Comparison of ENCODE assay signal across 17 mouse cellular contexts in the genomic region with DNA sequence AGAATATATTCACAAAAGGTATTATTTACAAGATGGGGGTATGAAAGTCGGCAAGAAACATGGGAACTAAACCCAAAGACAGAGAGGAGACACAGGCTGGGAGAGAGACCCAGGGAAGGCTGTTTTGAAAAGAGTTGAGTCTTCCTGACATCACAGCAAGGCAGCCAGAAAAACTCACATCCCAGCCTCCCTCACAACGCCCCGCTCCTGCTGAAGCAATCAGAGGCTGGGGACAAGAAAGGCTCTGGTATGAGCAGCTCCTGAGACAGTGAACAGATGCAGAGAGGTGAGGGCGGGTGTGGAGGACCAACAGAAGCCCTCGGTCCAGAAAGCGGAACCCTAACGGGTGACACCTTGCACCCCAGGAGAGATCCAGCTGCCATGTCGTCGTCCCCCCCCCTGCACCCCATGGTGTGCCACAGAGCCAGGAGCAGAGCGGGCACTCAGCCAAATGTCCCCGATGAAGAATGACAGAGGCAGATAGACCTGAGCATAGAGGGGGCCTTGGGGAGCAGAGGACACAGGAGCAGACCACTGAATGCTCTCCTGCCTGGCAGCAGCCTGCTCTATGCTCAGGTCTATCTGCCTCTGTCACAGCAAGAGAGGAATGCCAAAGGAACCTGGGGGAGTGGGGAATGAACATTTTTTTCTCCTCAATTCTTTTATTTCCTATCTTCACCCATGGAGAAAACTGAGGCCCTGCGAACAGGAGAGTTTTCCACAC. TPM values are rescaled to one million over a fixed set of nuclear protein-coding genes. Genes with fewer than 3 reads are reported as not detected.
A peak's percentile ranks its signal among the peaks of the same experiment; 100 is the strongest.
DNase-seq lines count a peak whose midpoint lies in the region; ATAC-seq lines count a peak whose summit lies in the region.
"Had no signal": no experiment of that assay in that cellular context is flagged by ENCODE, and none has a peak within 500 bp of the region (broad histone marks: within the 10 kb centered on the region; RNA-seq: fewer than 3 reads in every experiment).

No protein-coding gene starts in this region.

- no peak overlapping the region for H3K4me3 ChIP-seq in heart, embryonic 13.5 days
- no peak overlapping the region for H3K4me3 ChIP-seq in forebrain, embryonic 16.5 days (replicated peaks; ENCODE audit: low read length)
- no peak overlapping the region for H3K4me3 ChIP-seq in midbrain, embryonic 16.5 days (ENCODE audit: low read depth, low read length)
- H3K4me3 ChIP-seq: erythroblast, embryonic 14.5 days; liver, embryonic 13.5 days had no signal

- H3K36me3 ChIP-seq in heart, embryonic 13.5 days: no peaks in the 10 kb centered on the region
- no peaks in the 10 kb centered on the region for H3K36me3 ChIP-seq in forebrain, embryonic 16.5 days (ENCODE audit: control insufficient read depth, insufficient read depth)
- H3K36me3 ChIP-seq in midbrain, embryonic 16.5 days (ENCODE audit: control insufficient read depth, insufficient read depth, low read length): no peaks in the 10 kb centered on the region
- H3K36me3 ChIP-seq: liver, embryonic 13.5 days had no signal

- no peak overlapping the region for H3K27ac ChIP-seq in heart, embryonic 13.5 days (replicated peaks)
- peak overlapping the region; percentile 82 for H3K27ac ChIP-seq in forebrain, embryonic 16.5 days (ENCODE audit: low read length)
- peak overlapping the region; percentile 77 for H3K27ac ChIP-seq in midbrain, embryonic 16.5 days (ENCODE audit: low read length)
- H3K27ac ChIP-seq: liver, embryonic 13.5 days had no signal

- H3K9me3 ChIP-seq in heart, embryonic 13.5 days: no peaks in the 10 kb centered on the region
- no peaks in the 10 kb centered on the region for H3K9me3 ChIP-seq in forebrain, embryonic 16.5 days (ENCODE audit: control insufficient read depth, low read length)
- no peaks in the 10 kb centered on the region for H3K9me3 ChIP-seq in midbrain, embryonic 16.5 days (replicated peaks; ENCODE audit: control insufficient read depth, low read length, poor library complexity, severe bottlenecking)
- H3K9me3 ChIP-seq: liver, embryonic 13.5 days had no signal

- no peak for DNase-seq in heart, postnatal 36 days
- peak; percentile 41 for DNase-seq in brain, adult 2 months (ENCODE audit: low read depth, low spot score)
- DNase-seq in kidney, adult 9 months: no peak
- no peak for DNase-seq in embryo, embryonic 10.5 days (ENCODE audit: low spot score)
- DNase-seq: adrenal gland, postnatal 36 days; cerebellum, postnatal 36 days; gastrocnemius, postnatal 36 days; kidney, adult 11 months; liver, embryonic 13.5 days; lung, postnatal 14 days; thymus, adult 18-20 months had no signal

- no peaks in the 10 kb centered on the region for H3K27me3 ChIP-seq in heart, embryonic 13.5 days (replicated peaks)
- H3K27me3 ChIP-seq in forebrain, embryonic 16.5 days (replicated peaks; ENCODE audit: control insufficient read depth, insufficient read depth, low read length): no peaks in the 10 kb centered on the region
- H3K27me3 ChIP-seq in midbrain, embryonic 16.5 days (ENCODE audit: control insufficient read depth, insufficient read depth, low read depth, low read length): no peaks in the 10 kb centered on the region

- peak overlapping the region; percentile 7; the same call in 1 of the 2 replicates for H3K4me2 ChIP-seq in heart, embryonic 13.5 days
- H3K4me2 ChIP-seq in forebrain, embryonic 16.5 days (ENCODE audit: low read length): 0 out of 2 replicates have a peak overlapping the region, but pooled peaks have one; percentile 14
- H3K4me2 ChIP-seq in midbrain, embryonic 16.5 days (ENCODE audit: low read length): no peak overlapping the region
- H3K4me2 ChIP-seq: liver, embryonic 13.5 days had no signal

- intact Hi-C loops in heart, postnatal 36 days (cut with DNase I): no loop called here

- no peak; the same call in 1 of the 2 replicates for ATAC-seq in heart, embryonic 13.5 days (ENCODE audit: extremely low read depth, insufficient number of reproducible peaks, low FRiP score, low TSS enrichment)
- peak; percentile 63 for ATAC-seq in forebrain, embryonic 16.5 days
- ATAC-seq in midbrain, embryonic 16.5 days: 0 out of 2 replicates have a peak, but pooled peaks have one; percentile 32

- H3K4me1 ChIP-seq in heart, embryonic 13.5 days: peaks cover 17% of the 10 kb centered on the region
- peaks cover 21% of the 10 kb centered on the region for H3K4me1 ChIP-seq in forebrain, embryonic 16.5 days (replicated peaks; ENCODE audit: control insufficient read depth, insufficient read depth, low read length)
- peaks cover 16% of the 10 kb centered on the region for H3K4me1 ChIP-seq in midbrain, embryonic 16.5 days (ENCODE audit: control insufficient read depth, insufficient read depth, low read length)

- WGBS in heart, embryonic 13.5 days: 43% methylated on average over 12 of the region's 12 CpGs
- 36% methylated on average over 12 of the region's 12 CpGs for WGBS in forebrain, embryonic 16.5 days
- 69% methylated on average over 12 of the region's 12 CpGs for WGBS in midbrain, embryonic 16.5 days

- 0 out of 2 replicates have a peak overlapping the region, but pooled peaks have one; percentile 37 for H3K9ac ChIP-seq in heart, embryonic 13.5 days
- H3K9ac ChIP-seq in forebrain, embryonic 16.5 days (replicated peaks; ENCODE audit: low read depth, low read length): peak overlapping the region; percentile 49
- H3K9ac ChIP-seq in midbrain, embryonic 16.5 days (ENCODE audit: low read depth, low read length): peak overlapping the region; percentile 28; the same call in 1 of the 2 replicates
- H3K9ac ChIP-seq: liver, embryonic 13.5 days had no signal

RNA-seq across cellular contexts. Expression of a gene that starts 22.8 kb away (rescaled TPM):
- polyA plus RNA-seq in heart, embryonic 13.5 days (2015; fragmentation: Nextera tagmentation; extraction: Ambion mirVana): not detected in 2 replicates
- total RNA-seq in heart, postnatal 36 days (2021): not detected
- polyA plus RNA-seq in forebrain, embryonic 16.5 days (2015; fragmentation: Nextera tagmentation; extraction: Ambion mirVana): 0.17 and 0.20 TPM in 2 replicates
- polyA plus RNA-seq in midbrain, embryonic 16.5 days (2015; fragmentation: Nextera tagmentation; extraction: Ambion mirVana): 0.64 and 0.73 TPM in 2 replicates
- total RNA-seq: adrenal gland, postnatal 36 days; gastrocnemius, postnatal 36 days had no signal
- polyA plus RNA-seq: erythroblast, embryonic 14.5 days; heart, embryonic 16.5 days; large intestine, adult 2 months had no signal
